Mouse (Mus musculus) urinary bladder, postnatal 36 days (tissue): Measurements from ENCODE around the gene Vps51.
A peak's percentile ranks its signal among the peaks of the same experiment; 100 is the strongest.
"Not testable (repeated sequence)": the region's sequence is repeated elsewhere in the genome, so short reads cannot be mapped to it uniquely, and the experiment has no call there.

ENCODE experiments used
- DNase-seq, 2 experiments: peaks; one replicate each; pipeline ENCODE4 v3.0.0; 2022; ENCODE audit warnings: low spot score in 2 of 2, mixed read lengths in 1 of 2

Gene Vps51

DNA sequence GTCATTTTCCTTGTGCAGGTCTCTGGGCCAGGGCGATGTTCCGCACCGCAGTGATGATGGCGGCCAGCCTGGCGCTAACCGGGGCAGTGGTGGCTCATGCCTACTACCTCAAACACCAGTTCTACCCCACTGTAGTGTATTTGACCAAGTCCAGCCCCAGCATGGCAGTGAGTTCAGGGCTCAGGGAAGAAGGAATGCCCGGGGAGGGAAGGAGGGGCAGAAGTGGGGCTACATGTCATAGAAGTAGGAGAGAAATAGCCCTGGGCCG is 29.2 kb downstream of the Vps51 start:
- no peak for DNase-seq

DNA sequence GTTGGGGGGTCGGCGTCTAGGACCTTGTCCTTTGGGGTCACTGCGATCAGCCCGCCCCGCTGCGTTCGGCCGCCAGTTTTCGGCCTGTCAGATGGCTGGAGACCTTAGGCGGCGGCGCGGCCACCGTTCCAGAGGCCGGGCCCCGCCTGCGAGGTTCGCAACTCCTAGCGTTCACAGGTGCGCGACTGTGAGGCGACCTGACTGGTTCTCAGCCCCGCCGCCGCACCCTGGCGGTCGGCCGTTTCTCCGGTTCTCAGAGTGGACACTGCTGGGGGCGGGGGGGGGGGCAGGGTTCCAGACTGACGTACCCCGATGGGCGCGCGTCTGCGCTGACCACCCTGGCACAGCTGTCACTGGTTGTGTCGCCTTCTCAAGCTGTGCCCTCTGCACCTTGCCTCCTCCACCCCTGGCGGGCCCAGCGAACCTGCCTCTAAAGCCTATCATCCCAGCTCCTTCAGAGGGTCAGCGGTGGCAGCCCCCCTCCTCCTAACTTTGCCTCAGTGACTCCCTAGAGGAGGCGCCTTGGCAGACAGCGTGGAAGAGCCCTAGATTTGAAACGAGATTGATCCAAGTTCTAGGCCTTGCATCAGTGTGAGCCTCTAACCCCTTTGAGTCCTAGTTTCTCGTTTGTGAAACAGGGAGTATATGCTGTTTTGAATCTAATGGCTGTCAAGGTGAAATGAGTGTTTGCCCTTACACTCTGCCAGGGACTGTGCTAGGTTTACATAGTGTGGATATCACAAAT is 29.7 kb downstream of the Vps51 start:
- DNase-seq: no peak

DNA sequence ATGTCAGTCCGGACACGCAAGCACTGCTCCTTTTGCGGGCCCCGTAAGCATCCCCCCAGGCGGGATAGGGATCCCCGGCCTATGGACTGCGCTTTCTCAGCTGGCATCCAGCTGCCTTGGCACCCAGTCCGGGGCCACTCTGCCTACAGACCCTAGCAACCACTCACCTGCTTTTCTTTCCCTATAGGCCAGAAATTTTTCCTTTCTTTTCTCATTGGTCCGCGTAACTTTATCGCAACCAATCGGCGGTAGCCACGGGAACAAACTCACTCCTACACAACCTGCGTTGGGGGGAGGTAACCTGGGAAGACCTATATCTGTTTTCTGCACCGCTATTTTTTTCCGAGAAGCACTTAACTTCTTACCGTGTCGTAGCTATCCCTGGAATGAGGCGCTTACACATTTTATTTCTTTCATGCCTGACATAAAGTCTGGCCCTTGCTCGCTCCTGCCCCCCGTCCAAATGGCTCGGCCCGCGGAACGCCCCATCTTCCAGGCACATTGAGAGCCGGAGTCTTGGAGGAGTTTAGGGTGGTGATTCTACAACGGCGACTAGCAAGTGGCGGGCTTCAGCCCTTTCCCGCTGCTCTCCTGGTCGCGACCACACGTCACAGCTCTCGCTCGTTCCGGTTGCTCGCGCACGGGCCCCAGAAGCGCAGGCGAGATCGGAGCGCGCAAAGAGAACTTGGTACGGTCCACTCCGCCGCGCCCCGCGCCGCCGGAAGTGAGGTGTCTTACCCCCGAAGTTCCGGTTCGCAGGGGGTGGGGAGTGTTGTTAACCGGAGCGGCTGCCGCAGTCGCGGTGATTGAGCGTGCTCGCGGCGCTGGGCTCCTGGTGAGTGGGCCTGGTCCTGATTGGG is 30.5 kb downstream of the Vps51 start, which contains the start of gene Syvn1:
Gene Syvn1 (plus strand): TSS at position 283 of the 860 bp plus-strand sequence.
- DNase-seq: peak; percentile 89

DNA sequence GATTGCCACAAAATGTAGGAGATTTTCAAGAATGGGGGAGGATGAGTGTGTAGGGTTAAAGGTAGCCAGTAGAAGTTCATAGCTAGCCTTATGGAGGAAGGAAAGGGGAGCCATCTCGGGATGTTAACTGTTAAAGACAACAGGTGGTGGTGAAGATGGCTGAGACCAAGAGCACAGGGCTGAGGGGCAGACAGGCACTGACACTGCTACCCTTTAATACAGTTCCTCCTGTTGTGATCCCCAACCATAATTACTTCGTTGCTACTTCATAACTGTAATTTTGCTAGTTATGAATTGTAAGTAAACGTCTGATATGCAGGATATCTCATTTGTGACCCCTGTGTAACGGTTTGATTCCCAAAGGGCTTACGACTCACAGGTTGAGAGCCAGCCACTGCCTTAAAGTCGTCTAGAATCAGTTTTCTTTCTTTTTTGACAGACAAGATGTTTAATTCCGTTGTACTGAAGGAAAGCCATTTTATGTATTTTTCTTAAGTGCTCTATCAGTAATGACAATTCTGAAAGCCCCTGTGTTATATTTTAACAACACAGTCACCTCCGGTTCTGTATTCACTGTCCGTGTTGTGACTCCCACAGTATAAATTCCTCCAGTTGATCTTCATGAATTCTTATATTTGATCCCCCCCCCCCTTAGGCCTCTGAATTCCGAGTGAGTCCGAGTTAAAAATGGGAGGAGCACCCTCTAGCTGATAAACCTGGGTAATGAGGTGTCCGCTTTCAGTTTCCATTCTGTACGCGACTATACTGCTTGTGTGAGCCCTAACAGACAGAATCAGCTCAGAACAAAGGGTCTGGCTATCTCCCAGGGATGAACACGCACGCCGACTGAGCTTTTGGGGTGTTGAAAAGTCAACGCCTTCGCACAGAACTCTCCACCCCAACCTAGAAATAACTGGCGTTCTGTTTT is 31.4 kb downstream of the Vps51 start:
- DNase-seq: no peak

DNA sequence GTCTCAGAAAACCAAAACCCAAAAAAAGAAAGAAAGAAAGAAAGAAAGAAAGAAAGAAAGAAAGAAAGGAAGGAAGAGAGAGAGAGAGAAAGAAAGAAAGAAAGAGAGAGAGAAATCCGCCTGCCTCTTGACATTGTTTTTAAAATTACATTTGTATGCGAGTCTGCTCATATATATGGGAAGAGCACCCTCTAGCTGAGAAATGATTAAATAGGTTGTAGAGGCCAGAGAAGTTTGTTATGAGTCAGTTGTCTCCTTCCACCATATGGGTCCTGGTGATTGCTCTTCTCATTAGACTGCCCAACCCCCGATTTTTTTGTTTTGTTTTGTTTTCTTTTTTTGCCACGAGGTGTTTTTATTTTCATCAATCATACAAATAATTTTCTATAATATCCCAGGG is 32.9 kb downstream of the Vps51 start:
- DNase-seq: not testable (repeated sequence)

DNA sequence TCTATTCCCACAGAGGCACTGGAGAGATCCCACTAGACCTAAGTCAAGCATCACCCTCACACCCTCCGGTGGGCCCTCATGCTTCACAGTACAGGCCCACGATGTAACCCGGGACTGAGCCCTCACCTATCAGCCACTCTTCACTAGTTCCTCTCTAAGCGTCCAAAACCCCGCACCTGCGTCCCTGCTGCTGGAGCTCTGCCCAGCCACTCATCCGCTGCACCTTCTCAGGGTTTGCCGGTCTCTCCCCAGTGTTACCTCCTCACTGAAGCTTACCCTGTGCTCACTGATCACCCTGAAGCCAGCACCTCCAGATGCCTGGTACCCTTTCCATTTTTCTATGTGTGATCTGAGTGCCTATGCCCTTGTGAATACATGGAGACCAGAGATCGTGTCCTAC is 34.7 kb downstream of the Vps51 start:
- no peak for DNase-seq

- no peak for DNase-seq
Measured at GRCm38 (mm10) chr19:6040002-6040401, 37.0 kb downstream of the Vps51 start.

DNA sequence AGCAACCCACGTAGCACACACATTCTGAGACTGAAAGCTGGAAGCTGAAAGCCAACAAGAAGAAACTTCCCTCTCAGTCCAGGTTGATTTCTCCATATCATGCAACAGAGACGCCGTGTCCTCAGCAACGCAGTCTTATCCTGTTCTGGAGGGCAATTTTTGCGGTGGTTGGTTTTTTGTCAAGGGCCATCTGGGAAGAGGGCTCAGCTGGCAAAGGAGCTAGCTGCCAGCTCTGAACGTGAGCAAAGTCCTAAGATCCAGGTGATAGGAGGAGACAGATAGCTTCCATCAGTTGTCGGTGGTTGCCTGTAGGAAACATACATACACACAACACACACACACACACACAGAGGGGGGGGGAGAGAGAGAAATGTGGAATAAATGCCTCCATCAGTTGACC is 38.7 kb downstream of the Vps51 start:
- DNase-seq: no peak

DNA sequence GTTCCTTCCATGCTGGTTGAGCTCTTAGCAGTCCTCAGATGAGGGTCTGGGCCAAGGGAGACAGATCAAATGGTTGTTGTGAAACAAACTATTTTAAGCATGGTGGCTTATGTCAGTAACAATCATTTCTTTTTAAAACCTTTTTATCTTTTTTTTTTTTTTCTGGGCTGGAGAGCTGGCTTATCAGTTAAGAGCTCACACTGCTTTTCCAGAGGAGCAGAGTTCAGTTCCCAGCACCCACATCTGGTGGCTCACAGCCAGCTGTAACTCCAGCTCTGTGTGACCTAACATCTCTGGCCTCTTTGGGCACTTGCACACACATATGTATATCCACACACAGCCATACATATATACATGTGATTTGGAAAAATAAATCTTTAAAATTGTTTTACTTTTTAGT is 39.3 kb downstream of the Vps51 start:
- no peak for DNase-seq

DNA sequence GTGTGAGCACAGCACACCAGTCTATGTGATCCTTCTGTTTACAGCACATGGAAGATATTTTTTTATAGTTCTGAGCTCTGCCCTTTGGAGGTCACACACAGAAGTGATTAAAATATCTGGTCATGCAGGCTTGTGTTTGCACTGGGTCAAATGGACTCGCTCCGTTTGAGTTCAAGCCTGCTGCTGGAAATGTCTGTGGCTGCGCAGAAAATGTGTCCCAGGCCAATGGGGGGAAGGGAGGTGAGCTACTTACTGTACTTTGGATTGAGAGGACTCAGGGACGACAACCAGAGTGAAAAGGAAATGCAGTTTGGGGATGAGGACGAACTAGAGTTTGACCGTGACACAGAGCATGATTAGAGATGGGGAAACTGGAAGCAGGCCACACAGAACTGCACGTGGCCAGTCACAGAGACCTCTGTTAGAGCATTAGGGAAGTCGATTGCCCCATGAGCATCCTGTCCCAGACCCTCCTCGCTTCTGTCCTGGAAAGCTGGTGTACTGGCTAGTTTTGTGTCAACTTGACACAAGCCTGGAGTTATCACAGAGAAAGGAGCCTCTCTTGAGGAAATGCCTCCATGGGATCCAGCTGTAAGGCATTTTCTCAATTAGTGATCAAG is 41.0 kb downstream of the Vps51 start:
- DNase-seq: no peak

GRCm38 (mm10) chr19:6030520-6031280 is 46.3 kb downstream of the Vps51 start:
- DNase-seq: no peak

GRCm38 (mm10) chr19:6029426-6029825 is 47.6 kb downstream of the Vps51 start:
- no peak for DNase-seq

DNA sequence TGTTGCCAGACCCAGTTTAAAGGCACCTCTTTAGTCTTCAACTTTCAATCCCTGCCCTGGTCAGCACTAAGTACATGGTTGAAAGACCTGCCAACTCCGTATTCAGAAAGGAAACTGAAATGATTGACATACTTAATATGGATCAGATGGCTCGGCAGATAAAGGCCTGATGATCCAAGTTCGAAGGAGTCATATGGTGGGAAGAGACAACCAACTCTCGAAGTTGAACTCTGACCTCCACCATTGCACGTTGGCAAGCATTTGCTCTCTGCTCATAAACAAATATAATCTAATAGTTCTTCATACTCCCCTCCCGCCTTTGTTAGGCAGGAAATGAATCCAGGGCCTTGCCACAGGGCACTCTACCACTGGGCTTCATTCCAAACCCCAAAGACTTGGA is 48.0 kb downstream of the Vps51 start:
- no peak for DNase-seq

GRCm38 (mm10) chr19:6023930-6024329 is 53.1 kb downstream of the Vps51 start:
- no peak for DNase-seq

DNA sequence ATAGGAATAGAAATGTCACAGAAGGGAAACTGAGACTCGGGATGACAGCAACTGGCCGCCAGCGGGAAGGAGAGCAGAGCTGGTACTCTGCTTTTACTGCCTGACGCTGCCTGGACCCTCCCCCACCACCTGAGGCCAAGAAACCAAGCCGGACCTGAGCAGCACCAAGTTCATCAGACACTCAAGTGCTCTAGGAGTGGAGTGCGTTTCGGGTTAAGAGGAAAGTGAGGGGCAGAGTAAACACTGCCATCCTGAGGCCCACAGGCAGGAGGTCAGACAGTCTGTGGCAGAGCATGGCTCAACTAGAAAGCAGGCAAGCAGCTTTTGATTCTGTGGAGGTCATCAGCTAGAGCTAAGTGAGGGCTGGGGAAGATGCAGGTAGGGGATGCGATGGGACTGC is 54.0 kb downstream of the Vps51 start:
- DNase-seq: no peak

GRCm38 (mm10) chr19:6020276-6020675 is 56.8 kb downstream of the Vps51 start:
- no peak for DNase-seq

DNA sequence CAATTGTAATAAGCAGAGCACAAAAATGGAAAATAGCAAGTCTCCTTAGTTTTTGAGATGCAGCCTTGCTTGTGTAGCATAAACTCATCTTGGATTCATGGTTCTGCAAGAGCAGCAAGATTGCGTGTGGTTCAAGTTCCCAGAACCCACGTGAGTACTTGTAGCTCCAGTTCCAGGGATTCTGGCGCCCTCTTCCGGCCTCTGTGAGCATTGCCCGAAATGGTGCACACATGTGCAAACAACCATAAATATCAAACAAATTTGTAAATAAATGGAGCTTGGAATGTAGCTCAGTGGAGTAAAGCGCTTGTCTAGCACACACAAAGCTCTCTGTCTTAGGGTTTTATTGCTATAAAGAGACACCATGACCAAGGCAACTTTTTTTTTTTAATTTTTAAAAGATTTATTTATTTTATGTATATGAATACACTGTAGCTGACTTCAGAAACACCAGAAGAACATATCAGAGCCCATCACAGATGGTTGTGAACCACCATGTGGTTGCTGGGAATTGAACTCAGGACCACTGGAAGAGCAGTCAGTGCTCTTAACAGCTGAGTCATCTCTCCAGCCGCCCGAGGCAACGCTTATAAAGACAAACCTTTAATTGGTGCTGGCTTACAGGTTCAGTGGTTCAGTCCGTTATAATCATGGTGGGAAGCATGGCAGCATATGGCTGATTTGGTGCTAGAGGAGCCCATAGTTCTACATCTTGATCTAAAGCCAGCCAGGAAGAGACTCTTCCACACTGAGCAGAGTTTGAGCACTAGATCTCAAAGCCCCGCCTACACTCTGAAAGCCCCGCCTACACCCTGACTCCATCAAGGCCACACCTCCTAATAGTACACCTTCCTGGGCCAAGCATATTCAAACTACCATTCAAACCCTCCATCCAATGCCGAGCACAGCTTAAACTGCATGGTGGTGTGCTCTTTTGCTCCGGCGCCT is 58.6 kb downstream of the Vps51 start:
- DNase-seq: peak; percentile 78 to 89
